Mouse (Mus musculus) ES-E14 (cell line): ENCODE measurements at regions not wholly inside any gene's neighbourhood (a gene's known extent, or its start where the extent isn't known, plus 50 kb on each side); places are given as distances from the start of the nearest gene placed in this dataset.

Experiments used
- CHD2 ChIP-seq: IDR thresholded peaks from 2 replicates; pipeline ENCODE4 v1.6.1; 2014; ENCODE audit warnings: mild to moderate bottlenecking, low read depth, low read length, inconsistent platforms
- HCFC1 ChIP-seq: IDR thresholded peaks from 2 replicates; pipeline ENCODE4 v1.6.1; 2012; ENCODE audit warnings: low read length, inconsistent platforms, borderline replicate concordance; ENCODE audit not compliant: insufficient read depth
- ZC3H11A ChIP-seq: IDR thresholded peaks from 2 replicates; pipeline ENCODE4 v1.6.1; 2012; ENCODE audit warnings: low read depth, mild to moderate bottlenecking, inconsistent platforms, low read length, borderline replicate concordance
- ZNF384 ChIP-seq: IDR thresholded peaks from 2 replicates; pipeline ENCODE4 v1.6.1; 2012; ENCODE audit warnings: low read depth, low read length, inconsistent platforms

- TF ChIP-seq ZNF384 (no peak), HCFC1 (no peak), ZC3H11A (no peak), CHD2 (no peak)
Measured at GRCm38 (mm10) chr2:22165443-22165842, 61.9 kb upstream of the Myo3a start.
